Mouse (Mus musculus) myocyte (in vitro differentiated cells): ENCODE results near the gene Tmem120b. TPM values are rescaled to one million over a fixed set of nuclear protein-coding genes. Genes with fewer than 3 reads are reported as not detected.

Source experiments
- H3K27me3 ChIP-seq: one replicate; pipeline ENCODE4 v1.6.1; 2011; ENCODE audit not compliant: control insufficient read depth, insufficient read depth, insufficient read length
- H3K36me3 ChIP-seq: one replicate; pipeline ENCODE4 v1.6.1; 2011; ENCODE audit not compliant: control insufficient read depth, insufficient read depth
- H3K4me2 ChIP-seq: one replicate; pipeline ENCODE4 v1.6.1; 2011; ENCODE audit warnings: low read depth, control low read depth
- H3K4me3 ChIP-seq: one replicate; pipeline ENCODE4 v1.5.1; 2011; ENCODE audit warnings: mild to moderate bottlenecking, control low read depth, moderate library complexity
- H3K79me2 ChIP-seq: one replicate; pipeline ENCODE4 v1.6.1; 2011; ENCODE audit not compliant: control insufficient read depth, insufficient read depth
- H3ac ChIP-seq: one replicate; pipeline ENCODE4 v1.6.1; 2011; ENCODE audit not compliant: control insufficient read depth, insufficient read length
- CEBPB ChIP-seq: IDR thresholded peaks from 2 replicates; pipeline ENCODE4 v1.6.1; 2011; ENCODE audit warnings: mild to moderate bottlenecking, moderate library complexity; ENCODE audit not compliant: poor library complexity, insufficient read depth, severe bottlenecking
- E2F4 ChIP-seq: IDR thresholded peaks from one replicate; pipeline ENCODE4 v1.6.1; 2011; ENCODE audit warnings: mild to moderate bottlenecking, control low read depth, moderate library complexity; ENCODE audit not compliant: insufficient read depth
- MAX ChIP-seq: IDR thresholded peaks from one replicate; pipeline ENCODE4 v1.6.1; 2011; ENCODE audit warnings: low read depth, mild to moderate bottlenecking, control low read depth
- MYOD1 ChIP-seq, 3 experiments: IDR thresholded peaks; one replicate each; pipeline ENCODE4 v1.6.1; 2011; ENCODE audit warnings: control low read depth in 2 of 3, low read depth in 2 of 3, mild to moderate bottlenecking in 2 of 3, moderate library complexity in 1 of 3; ENCODE audit not compliant: insufficient read length in 2 of 3, control insufficient read depth in 1 of 3
- MYOG ChIP-seq, 3 experiments: IDR thresholded peaks; one replicate each; pipeline ENCODE4 v1.6.1; 2011; ENCODE audit warnings: control low read depth in 2 of 3, low read depth in 2 of 3, mild to moderate bottlenecking in 2 of 3; ENCODE audit not compliant: insufficient read length in 2 of 3, control insufficient read depth in 1 of 3, insufficient read depth in 1 of 3
- POLR2A ChIP-seq: IDR thresholded peaks from one replicate; pipeline ENCODE4 v1.6.1; 2011; ENCODE audit warnings: low read depth, mild to moderate bottlenecking, control low read depth, moderate library complexity; ENCODE audit not compliant: insufficient read length
- POLR2AphosphoS2 ChIP-seq: IDR thresholded peaks from one replicate; pipeline ENCODE4 v1.6.1; 2011; ENCODE audit warnings: low read depth, control low read depth; ENCODE audit not compliant: insufficient read length
- REST ChIP-seq: IDR thresholded peaks from one replicate; pipeline ENCODE4 v1.6.1; 2011; ENCODE audit warnings: mild to moderate bottlenecking, control low read depth, moderate library complexity; ENCODE audit not compliant: insufficient read depth, insufficient read length
- SRF ChIP-seq: IDR thresholded peaks from one replicate; pipeline ENCODE4 v1.6.1; 2011; ENCODE audit warnings: low read depth; ENCODE audit not compliant: control insufficient read depth, insufficient read length
- TCF12 ChIP-seq: IDR thresholded peaks from one replicate; pipeline ENCODE4 v1.6.1; 2011; ENCODE audit warnings: mild to moderate bottlenecking, control low read depth; ENCODE audit not compliant: poor library complexity, insufficient read depth, severe bottlenecking
- TCF3 ChIP-seq: IDR thresholded peaks from one replicate; pipeline ENCODE4 v1.6.1; 2011; ENCODE audit warnings: low read depth, control low read depth; ENCODE audit not compliant: insufficient read length
- USF1 ChIP-seq: IDR thresholded peaks from one replicate; pipeline ENCODE4 v1.6.1; 2011; ENCODE audit warnings: low read depth, mild to moderate bottlenecking, control low read depth, moderate library complexity
- polyA plus RNA-seq: library from polyadenylated mRNA; unstranded; fragments of >200 nt; fragmentation: generic; extraction: Trizol; gene quantifications from one replicate; pipeline ENCODE4 v1.2.1, GENCODE M21; 2012; ENCODE audit warnings: missing spikeins

Tmem120b gene
- polyA plus RNA-seq, 1 experiment: 41.3 TPM

- TF ChIP-seq REST (no peak), CEBPB (no peak), TCF12 (no peak), MYOG (IDR thresholded peaks at IDR 0.05; ENCODE audit: control insufficient read depth in 1 of 3, insufficient read depth in 1 of 3, insufficient read length in 2 of 3, low read depth in 2 of 3) (no peak), SRF (no peak), MYOD1 (IDR thresholded peaks at IDR 0.05; ENCODE audit: control insufficient read depth in 1 of 3, insufficient read length in 2 of 3, low read depth in 2 of 3) (no peak), E2F4 (no peak), POLR2A (no peak), TCF3 (no peak), USF1 (no peak), POLR2AphosphoS2 (no peak), MAX (no peak)
- H3K36me3 ChIP-seq: no peaks in the 10 kb centered on the region
- no peaks in the 10 kb centered on the region for H3K27me3 ChIP-seq
- H3ac ChIP-seq: no peak overlapping the region
- H3K79me2 ChIP-seq: no peaks in the 10 kb centered on the region
- no peak overlapping the region for H3K4me2 ChIP-seq
- H3K4me3 ChIP-seq: no peak overlapping the region
These were observed 58.8 kb downstream of the Tmem120b start for GRCm38 (mm10) chr5:123127031-123127430.

- Histone ChIP-seq H3K27me3 (no peaks in the 10 kb centered on the region), H3K4me3 (no peak overlapping the region), H3K4me2 (no peak overlapping the region), H3ac (no peak overlapping the region), H3K36me3 (no peaks in the 10 kb centered on the region), H3K79me2 (no peaks in the 10 kb centered on the region)
- TF ChIP-seq MYOG (IDR thresholded peaks at IDR 0.05; ENCODE audit: control insufficient read depth in 1 of 3, insufficient read depth in 1 of 3, insufficient read length in 2 of 3, low read depth in 2 of 3) (peak in 1 of 3 experiments; percentile 9), MYOD1 (IDR thresholded peaks at IDR 0.05; ENCODE audit: control insufficient read depth in 1 of 3, insufficient read length in 2 of 3, low read depth in 2 of 3) (peak in 1 of 3 experiments; percentile 53), USF1 (no peak), POLR2A (no peak), E2F4 (no peak), POLR2AphosphoS2 (no peak), REST (no peak), SRF (no peak), TCF12 (no peak), MAX (no peak), CEBPB (no peak), TCF3 (no peak)
These were observed 60.4 kb downstream of the Tmem120b start for GRCm38 (mm10) chr5:123128426-123129169.

- H3K27me3 ChIP-seq: no peaks in the 10 kb centered on the region
- H3K79me2 ChIP-seq: no peaks in the 10 kb centered on the region
- TF ChIP-seq MYOD1 (IDR thresholded peaks at IDR 0.05; ENCODE audit: control insufficient read depth in 1 of 3, insufficient read length in 2 of 3, low read depth in 2 of 3) (no peak), TCF3 (no peak), MYOG (IDR thresholded peaks at IDR 0.05; ENCODE audit: control insufficient read depth in 1 of 3, insufficient read depth in 1 of 3, insufficient read length in 2 of 3, low read depth in 2 of 3) (no peak), SRF (no peak), POLR2AphosphoS2 (no peak), MAX (no peak), CEBPB (no peak), E2F4 (no peak), USF1 (no peak), POLR2A (no peak), TCF12 (no peak), REST (no peak)
- no peak overlapping the region for H3K4me3 ChIP-seq
- no peaks in the 10 kb centered on the region for H3K36me3 ChIP-seq
- H3ac ChIP-seq: no peak overlapping the region
- H3K4me2 ChIP-seq: no peak overlapping the region
These were observed 61.0 kb downstream of the Tmem120b start for GRCm38 (mm10) chr5:123129170-123129757.

- TF ChIP-seq POLR2A (no peak), REST (no peak), MAX (no peak), MYOG (IDR thresholded peaks at IDR 0.05; ENCODE audit: control insufficient read depth in 1 of 3, insufficient read depth in 1 of 3, insufficient read length in 2 of 3, low read depth in 2 of 3) (no peak), CEBPB (no peak), MYOD1 (IDR thresholded peaks at IDR 0.05; ENCODE audit: control insufficient read depth in 1 of 3, insufficient read length in 2 of 3, low read depth in 2 of 3) (no peak), SRF (no peak), TCF3 (no peak), POLR2AphosphoS2 (no peak), USF1 (no peak), E2F4 (no peak), TCF12 (no peak)
- Histone ChIP-seq H3K36me3 (no peaks in the 10 kb centered on the region), H3K79me2 (no peaks in the 10 kb centered on the region)
These were observed 62.0 kb downstream of the Tmem120b start for GRCm38 (mm10) chr5:123130030-123130813.

More at GRCm38 (mm10) chr5:123130030-123130813, 62.0 kb downstream of the Tmem120b start:
- H3ac ChIP-seq: no peak overlapping the region
- H3K4me3 ChIP-seq: no peak overlapping the region
- H3K27me3 ChIP-seq: no peaks in the 10 kb centered on the region
- H3K4me2 ChIP-seq: no peak overlapping the region
